Mouse (Mus musculus): ENCODE data around the gene Ddx39b.

- TF ChIP-seq GATA1 (IDR thresholded peaks at IDR 0.05; ENCODE audit: borderline replicate concordance, low read length): no peak
- TF ChIP-seq FLI1 (IDR thresholded peaks at IDR 0.05; ENCODE audit: low read length): no peak
Measured at GRCm38 (mm10) chr17:35301645-35302258, 60.2 kb downstream of the Ddx39b start.

All from megakaryocyte, embryonic 14.5 days (primary cell).